Mouse (Mus musculus) left cerebral cortex, adult 2 months (tissue): ENCODE measurements around the gene 1700047I17Rik2. TPM values are rescaled to one million over a fixed set of nuclear protein-coding genes. Genes with fewer than 3 reads are reported as not detected.

ENCODE experiments used
- total RNA-seq, 2 experiments: library from RNA; stranded (reverse); gene quantifications; 2 replicates each; pipeline ENCODE4 v1.2.3; 2021

The 1700047I17Rik2 gene
- total RNA-seq, 2 experiments from 2014 or later, result not detected

Other genes starting within 250 kb of the 1700047I17Rik2 start
- not detected for gene Gm20403, start 213.1 kb upstream of the 1700047I17Rik2 start, total RNA-seq
- 1 to 10 TPM; 5.1 to 7.0 TPM for gene Baz1a, start 185.2 kb upstream of the 1700047I17Rik2 start, total RNA-seq
- gene 2700097O09Rik, start 119.5 kb upstream of the 1700047I17Rik2 start, total RNA-seq, result 10 to 100 TPM; 10.2 to 12.5 TPM
- 10 to 100 TPM; 78.8 to 99.0 TPM for gene Srp54a, start 119.3 kb upstream of the 1700047I17Rik2 start, total RNA-seq
- 10 to 100 TPM; 15.8 to 18.9 TPM for gene Fam177a, start 75.1 kb upstream of the 1700047I17Rik2 start, total RNA-seq
- 10 to 100 TPM; 49.4 to 60.9 TPM for gene Srp54b, start 44.5 kb upstream of the 1700047I17Rik2 start, total RNA-seq
- 10 to 100 TPM; 31.4 to 36.8 TPM for gene Srp54c, start 30.6 kb downstream of the 1700047I17Rik2 start, total RNA-seq
- 10 to 100 TPM in 1 of 2 experiments, 1 to 10 TPM in 1; 8.4 to 10.3 TPM for gene 1110008L16Rik, start 100.0 kb downstream of the 1700047I17Rik2 start, total RNA-seq
- gene Ppp2r3c, start 103.4 kb downstream of the 1700047I17Rik2 start, total RNA-seq, result 10 to 100 TPM; 12.9 to 13.0 TPM
- gene Psma6, start 184.6 kb downstream of the 1700047I17Rik2 start, total RNA-seq, result 100 to 1,000 TPM; 120 to 136 TPM